Mouse (Mus musculus) kidney, postnatal 0 days (tissue): Measurements from ENCODE around the gene Tmem95. TPM values are rescaled to one million over a fixed set of nuclear protein-coding genes. Genes with fewer than 3 reads are reported as not detected.

Experiments
- ATAC-seq: fragments of 200-750 bp; cut with Nextera tagmentation; replicated peaks from 2 replicates; pipeline ENCODE4 v1.8.0; 2017; ENCODE audit warnings: low read depth, moderate number of reproducible peaks, moderate TSS enrichment, moderate library complexity; ENCODE audit not compliant: low FRiP score
- DNase-seq: peaks from one replicate; pipeline ENCODE4 v3.0.0-alpha.2; 2016; ENCODE audit warnings: low spot score
- H3K27ac ChIP-seq: fragments of 300-500 bp; sonication (generic); 2 replicates; pipeline ENCODE4 v1.5.1; 2014; ENCODE audit warnings: mild to moderate bottlenecking
- H3K27me3 ChIP-seq: fragments of 300-500 bp; sonication (generic); 2 replicates; pipeline ENCODE4 v1.6.1; 2014; ENCODE audit warnings: low read length, mixed read lengths; ENCODE audit not compliant: insufficient read depth
- H3K36me3 ChIP-seq: fragments of 300-500 bp; sonication (generic); 2 replicates; pipeline ENCODE4 v1.6.1; 2014; ENCODE audit warnings: low read length, mixed read lengths; ENCODE audit not compliant: insufficient read depth
- H3K4me1 ChIP-seq: fragments of 300-500 bp; sonication (generic); replicated peaks from 2 replicates; pipeline ENCODE4 v1.6.1; 2014; ENCODE audit warnings: antibody characterized with exemption, low read length, mixed read lengths; ENCODE audit not compliant: insufficient read depth
- H3K4me2 ChIP-seq: fragments of 300-500 bp; sonication (generic); 2 replicates; pipeline ENCODE4 v1.6.1; 2014; ENCODE audit warnings: mild to moderate bottlenecking, low read length, moderate library complexity, mixed read lengths
- H3K4me3 ChIP-seq: fragments of 300-500 bp; sonication (generic); replicated peaks from 2 replicates; pipeline ENCODE4 v1.5.1; 2014; ENCODE audit warnings: low read depth, low read length
- H3K9ac ChIP-seq: fragments of 300-500 bp; sonication (generic); 2 replicates; pipeline ENCODE4 v1.6.1; 2014; ENCODE audit warnings: low read depth, low read length
- H3K9me3 ChIP-seq: fragments of 300-500 bp; sonication (generic); replicated peaks from 2 replicates; pipeline ENCODE4 v1.6.1; 2016; ENCODE audit warnings: low read length, inconsistent platforms, mixed read lengths
- CTCF ChIP-seq: IDR thresholded peaks from 2 replicates; pipeline ENCODE4 v1.5.1; 2016; ENCODE audit warnings: antibody characterized with exemption, low read depth, mild to moderate bottlenecking, moderate library complexity
- WGBS: fragments of 180-500 bp; shearing (Covaris S2); extraction: QIAGEN DNeasy Blood & Tissue Kit; methylation state at CpG from one replicate; pipeline ENCODE4 v1.1.7; 2014; 5-methylcytosine and 5-hydroxymethylcytosine counted together
- polyA plus RNA-seq: library from polyadenylated mRNA; unstranded; fragments of >200 nt; fragmentation: Nextera tagmentation; extraction: Ambion mirVana; gene quantifications from 2 replicates; pipeline ENCODE4 v1.2.1, GENCODE M21; 2015

The Tmem95 gene
- polyA plus RNA-seq, 1 experiment from 2014 or later, result not detected

- no peaks in the 10 kb centered on the region for H3K9me3 ChIP-seq
- peaks cover 21% of the 10 kb centered on the region for H3K36me3 ChIP-seq
- no peak overlapping the region for H3K9ac ChIP-seq
- DNase-seq (no peak), ATAC-seq (no peak)
- WGBS, result 76% methylated on average over 10 of the region's 10 CpGs
- TF ChIP-seq CTCF, result no peak
- H3K4me1 ChIP-seq, result no peaks in the 10 kb centered on the region
- H3K4me3 ChIP-seq, result no peak overlapping the region
- no peaks in the 10 kb centered on the region for H3K27me3 ChIP-seq
- no peak overlapping the region for H3K27ac ChIP-seq
- no peak overlapping the region for H3K4me2 ChIP-seq
Measured at GRCm38 (mm10) chr11:69854680-69855079, 23.1 kb downstream of the Tmem95 start.

- ATAC-seq (no peak), DNase-seq (no peak)
- H3K9me3 ChIP-seq, result no peaks in the 10 kb centered on the region
- WGBS, result 61% methylated on average over 7 of the region's 7 CpGs
- TF ChIP-seq CTCF, result no peak
- H3K4me2 ChIP-seq, result no peak overlapping the region
- peaks cover 27% of the 10 kb centered on the region for H3K36me3 ChIP-seq
- no peaks in the 10 kb centered on the region for H3K4me1 ChIP-seq
- H3K4me3 ChIP-seq, result no peak overlapping the region
- no peaks in the 10 kb centered on the region for H3K27me3 ChIP-seq
- no peak overlapping the region for H3K9ac ChIP-seq
- no peak overlapping the region for H3K27ac ChIP-seq
Measured at GRCm38 (mm10) chr11:69853994-69854393, 23.8 kb downstream of the Tmem95 start.

- H3K9ac ChIP-seq, result no peak overlapping the region
- H3K27me3 ChIP-seq, result no peaks in the 10 kb centered on the region
- no peak for TF ChIP-seq CTCF
- no peak for DNase-seq
- peaks cover 30% of the 10 kb centered on the region for H3K36me3 ChIP-seq
- H3K4me2 ChIP-seq, result no peak overlapping the region
- ATAC-seq, result no peak
- peaks cover 4% of the 10 kb centered on the region; the same call in 1 of the 2 replicates for H3K4me1 ChIP-seq
- H3K27ac ChIP-seq, result no peak overlapping the region
- H3K9me3 ChIP-seq, result no peaks in the 10 kb centered on the region
- H3K4me3 ChIP-seq, result no peak overlapping the region
- WGBS, result 67% methylated on average over 8 of the region's 8 CpGs
Measured at GRCm38 (mm10) chr11:69850754-69851153, 27.1 kb downstream of the Tmem95 start.

GRCm38 (mm10) chr11:69849884-69850283, 27.9 kb downstream of the Tmem95 start:
- H3K4me1 ChIP-seq, result peaks cover 9% of the 10 kb centered on the region; the same call in 1 of the 2 replicates
- no peak for DNase-seq
- no peak overlapping the region for H3K4me2 ChIP-seq
- TF ChIP-seq CTCF, result no peak
- H3K36me3 ChIP-seq, result peaks cover 30% of the 10 kb centered on the region
- no peak overlapping the region for H3K9ac ChIP-seq
- WGBS, result 95% methylated on average over 15 of the region's 15 CpGs
- no peaks in the 10 kb centered on the region for H3K9me3 ChIP-seq
- no peak for ATAC-seq
- H3K4me3 ChIP-seq, result no peak overlapping the region
- no peak overlapping the region for H3K27ac ChIP-seq
- no peaks in the 10 kb centered on the region for H3K27me3 ChIP-seq

- Histone ChIP-seq H3K36me3 (peaks cover 30% of the 10 kb centered on the region), H3K9me3 (no peaks in the 10 kb centered on the region), H3K4me3 (no peak overlapping the region), H3K9ac (no peak overlapping the region), H3K27me3 (no peaks in the 10 kb centered on the region), H3K27ac (no peak overlapping the region), H3K4me1 (peaks cover 9% of the 10 kb centered on the region; the same call in 1 of the 2 replicates), H3K4me2 (no peak overlapping the region)
- WGBS, result 92% methylated on average over 9 of the region's 9 CpGs
- DNase-seq, result no peak
- TF ChIP-seq CTCF, result no peak
- no peak for ATAC-seq
Measured at GRCm38 (mm10) chr11:69849128-69849527, 28.7 kb downstream of the Tmem95 start.

GRCm38 (mm10) chr11:69848021-69848420, 29.8 kb downstream of the Tmem95 start:
- Histone ChIP-seq H3K36me3 (peaks cover 30% of the 10 kb centered on the region), H3K27ac (no peak overlapping the region), H3K9me3 (no peaks in the 10 kb centered on the region), H3K4me1 (peaks cover 9% of the 10 kb centered on the region; the same call in 1 of the 2 replicates), H3K9ac (no peak overlapping the region), H3K4me2 (no peak overlapping the region), H3K27me3 (no peaks in the 10 kb centered on the region), H3K4me3 (no peak overlapping the region)
- no peak for DNase-seq
- ATAC-seq, result no peak
- WGBS, result 95% methylated on average over 6 of the region's 6 CpGs
- no peak for TF ChIP-seq CTCF
